Mouse (Mus musculus) neutrophil, adult 5-6 weeks (primary cell): ENCODE measurements around the gene Cx3cl1. TPM values are rescaled to one million over a fixed set of nuclear protein-coding genes. Genes with fewer than 3 reads are reported as not detected.

Source experiments
- ATAC-seq: fragments of 151-379, 151-347 bp; 2 replicates; pipeline ENCODE4 v1.8.0; 2017; ENCODE audit warnings: mild to moderate bottlenecking, moderate TSS enrichment; ENCODE audit not compliant: insufficient number of reproducible peaks, poor library complexity, low FRiP score, severe bottlenecking; ENCODE audit errors: extremely low read depth
- total RNA-seq: library from RNA; stranded (forward); fragments of 200-1000 nt; gene quantifications from 2 replicates; pipeline ENCODE4 v1.2.3, GENCODE M21; 2017

The Cx3cl1 gene
- total RNA-seq, 1 experiment from 2014 or later, result not detected

GRCm38 (mm10) chr8:94821381-94821780, 49.6 kb downstream of the Cx3cl1 start:
- ATAC-seq, result no peak

GRCm38 (mm10) chr8:94822637-94823560, 51.1 kb downstream of the Cx3cl1 start:
- ATAC-seq, result 0 out of 2 replicates have a peak, but pooled peaks have one; percentile 27

GRCm38 (mm10) chr8:94825170-94825569, 53.4 kb downstream of the Cx3cl1 start:
- no peak for ATAC-seq

GRCm38 (mm10) chr8:94826210-94826609, 54.4 kb downstream of the Cx3cl1 start:
- ATAC-seq, result no peak

GRCm38 (mm10) chr8:94828284-94828683, 56.5 kb downstream of the Cx3cl1 start:
- no peak for ATAC-seq

Other genes starting within 250 kb of the Cx3cl1 start
- gene Cpne2, start 239.0 kb upstream of the Cx3cl1 start, total RNA-seq, result 35.5 and 37.4 TPM in 2 replicates
- 38.4 and 44.0 TPM in 2 replicates for gene Rspry1, start 170.1 kb upstream of the Cx3cl1 start, total RNA-seq
- gene Fam192a, start 170.0 kb upstream of the Cx3cl1 start, total RNA-seq, result 87.2 and 119 TPM in 2 replicates
- 83.4 and 139 TPM in 2 replicates for gene Arl2bp, start 105.4 kb upstream of the Cx3cl1 start, total RNA-seq
- 0.25 and 0.81 TPM in 2 replicates for gene Pllp, start 75.7 kb upstream of the Cx3cl1 start, total RNA-seq
- gene Ccl22, start 26.4 kb upstream of the Cx3cl1 start, total RNA-seq, result not detected in 2 replicates
- gene Ccl17, start 38.4 kb downstream of the Cx3cl1 start, total RNA-seq, result not detected in 2 replicates
- gene Coq9, start 66.3 kb downstream of the Cx3cl1 start, total RNA-seq, result 29.4 and 29.7 TPM in 2 replicates
- 25.2 and 26.1 TPM in 2 replicates for gene Ciapin1, start 66.3 kb downstream of the Cx3cl1 start, total RNA-seq
- 34.4 and 38.9 TPM in 2 replicates for gene Polr2c, start 85.4 kb downstream of the Cx3cl1 start, total RNA-seq
- gene Dok4, start 104.3 kb downstream of the Cx3cl1 start, total RNA-seq, result 2.2 and 3.3 TPM in 2 replicates
- gene Ccdc102a, start 146.1 kb downstream of the Cx3cl1 start, total RNA-seq, result 2.2 and 3.6 TPM in 2 replicates
- gene Adgrg5, start 151.7 kb downstream of the Cx3cl1 start, total RNA-seq, result 4.2 and 4.3 TPM in 2 replicates
- 2.2 and 2.3 TPM in 2 replicates for gene Adgrg1, start 202.7 kb downstream of the Cx3cl1 start, total RNA-seq
- 21.5 and 23.4 TPM in 2 replicates for gene Adgrg3, start 245.7 kb downstream of the Cx3cl1 start, total RNA-seq